Mouse (Mus musculus): ENCODE measurements around the gene Wdr81.
"Not testable (repeated sequence)": the region's sequence is repeated elsewhere in the genome, so short reads cannot be mapped to it uniquely, and the experiment has no call there.

The Wdr81 gene

DNA sequence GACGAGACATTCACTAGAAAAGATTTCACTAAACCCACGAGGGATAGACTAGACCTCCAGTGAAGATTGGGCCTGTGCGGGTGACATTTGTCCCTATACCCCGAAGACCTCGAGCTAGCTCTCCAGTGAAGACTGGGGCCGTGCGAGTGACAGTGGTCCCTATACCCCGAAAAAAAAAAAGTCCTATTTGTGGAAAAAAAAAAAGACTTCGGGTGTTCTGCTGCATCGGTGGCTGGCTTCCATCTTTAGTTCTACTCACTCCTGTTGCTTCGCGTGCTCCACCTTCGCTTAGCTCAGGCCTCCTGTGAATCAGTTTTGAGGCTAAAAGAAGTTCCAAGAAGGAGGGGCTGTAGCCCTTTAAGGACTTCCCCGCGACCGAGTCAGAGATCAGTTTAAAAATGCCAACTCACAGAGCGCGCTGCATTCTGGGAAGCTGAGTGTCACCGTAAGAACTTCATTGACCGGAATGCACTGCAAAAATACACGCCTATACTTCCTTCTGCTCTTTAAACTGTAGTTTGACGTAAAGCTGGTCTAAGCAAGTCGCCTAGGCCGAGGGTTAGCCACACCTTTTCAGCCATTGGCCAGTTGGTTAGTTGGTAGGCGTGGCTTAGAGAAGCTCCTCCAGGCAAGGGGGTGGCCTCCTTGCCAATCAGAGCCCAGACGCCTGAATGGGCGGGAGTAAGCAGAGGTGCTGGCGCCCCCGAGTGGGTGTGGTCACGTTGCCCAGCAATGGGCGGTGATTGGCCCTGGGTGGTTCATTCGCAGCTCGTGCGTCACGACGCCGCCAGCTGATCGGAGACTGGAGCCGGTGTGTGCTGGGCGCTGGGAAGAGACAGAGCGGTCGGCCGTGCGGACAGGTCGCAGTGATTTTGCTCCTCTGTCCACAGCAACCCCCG, 6.6 kb upstream of the Wdr81 start, which contains the start of gene Tlcd2:
Gene Tlcd2 (plus strand): TSS at position 872 of the 899 bp plus-strand sequence.
- DNase-seq (ENCODE audit: low spot score in 2 of 2): peak; percentile 99 to 100

DNA sequence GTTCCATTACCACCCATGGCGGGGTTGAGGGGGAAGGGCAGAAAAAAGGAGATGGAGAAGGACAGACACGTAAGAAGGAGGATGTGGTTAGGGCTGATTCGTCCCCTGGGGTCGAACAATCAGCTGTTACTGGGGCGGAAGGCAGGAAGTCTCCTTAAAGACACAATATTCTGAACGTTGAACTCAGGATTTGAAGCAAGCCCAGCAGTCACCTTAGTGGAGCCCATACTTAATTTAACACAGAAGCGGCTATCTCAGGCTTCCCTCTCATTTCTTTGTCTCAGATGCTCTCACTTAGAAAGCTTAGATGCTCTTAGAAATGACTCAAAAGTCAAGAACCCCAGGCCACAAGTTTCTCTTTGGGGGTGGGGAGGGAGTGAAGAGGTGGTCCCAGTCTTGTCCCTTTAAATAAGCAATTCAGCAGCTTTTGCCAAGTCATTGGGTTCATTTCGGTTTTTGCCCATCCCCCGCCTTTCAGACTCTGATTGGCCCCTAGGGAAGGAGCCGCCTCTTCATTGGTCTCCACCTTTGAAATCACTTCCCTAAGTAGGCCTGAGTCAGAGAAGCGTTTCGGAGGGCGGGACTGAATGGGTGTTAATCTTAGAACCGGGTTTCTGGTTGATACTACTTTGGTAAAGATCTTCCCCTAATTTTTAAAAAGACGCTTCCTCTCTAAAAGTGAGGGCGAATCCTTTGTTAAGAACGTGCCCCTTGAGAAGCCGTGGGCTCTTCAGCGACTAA, 5.8 kb upstream of the Wdr81 start:
- peak; percentile 85 to 91 for DNase-seq (ENCODE audit: low spot score in 2 of 2)

DNA sequence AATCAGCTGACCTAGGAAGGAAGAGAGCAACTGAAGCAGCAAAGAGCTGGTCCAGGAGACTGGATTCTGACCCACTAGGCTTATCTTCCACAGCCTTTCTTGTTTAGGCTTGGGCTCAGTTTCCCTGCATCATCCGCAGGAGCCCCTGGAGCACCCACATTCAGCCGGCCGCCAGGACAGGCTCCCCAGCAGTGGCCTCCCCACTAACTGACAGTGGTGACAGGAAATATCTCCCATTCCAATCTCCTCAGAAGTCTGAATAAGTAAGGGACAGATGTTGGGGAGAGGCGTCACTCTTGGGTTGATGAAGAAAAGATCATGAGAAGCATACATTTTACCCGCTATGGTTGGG, 5.2 kb upstream of the Wdr81 start:
- no peak for DNase-seq (ENCODE audit: low spot score in 2 of 2)

DNA sequence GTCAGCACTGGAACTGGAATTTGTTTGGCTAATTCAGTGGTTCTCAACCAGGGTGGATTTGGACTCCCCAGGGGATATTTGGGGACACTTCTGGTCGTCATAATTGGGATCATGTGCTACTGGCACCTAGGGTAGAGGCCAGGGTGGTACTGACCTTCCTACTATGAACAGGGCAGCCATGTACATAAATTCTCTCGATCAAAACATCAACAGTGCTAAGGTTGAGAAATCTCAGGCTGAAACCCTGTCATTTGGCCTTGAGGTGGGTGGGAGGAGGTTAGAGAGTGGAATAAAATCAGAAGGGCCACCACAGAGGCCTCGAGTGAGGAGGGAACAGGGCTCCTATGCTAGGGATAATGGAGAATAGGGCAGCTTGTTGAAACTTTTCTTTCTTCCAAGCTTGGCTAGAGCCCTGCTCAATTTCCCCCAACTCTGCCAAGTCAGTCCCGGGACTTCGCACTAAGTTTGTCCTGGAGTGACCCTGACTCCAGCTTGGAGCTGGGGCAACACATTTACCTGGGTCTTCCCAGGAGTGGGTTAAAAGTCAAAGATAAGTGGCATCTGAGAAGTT, 4.7 kb upstream of the Wdr81 start:
- no peak for DNase-seq (ENCODE audit: low spot score in 2 of 2)

DNA sequence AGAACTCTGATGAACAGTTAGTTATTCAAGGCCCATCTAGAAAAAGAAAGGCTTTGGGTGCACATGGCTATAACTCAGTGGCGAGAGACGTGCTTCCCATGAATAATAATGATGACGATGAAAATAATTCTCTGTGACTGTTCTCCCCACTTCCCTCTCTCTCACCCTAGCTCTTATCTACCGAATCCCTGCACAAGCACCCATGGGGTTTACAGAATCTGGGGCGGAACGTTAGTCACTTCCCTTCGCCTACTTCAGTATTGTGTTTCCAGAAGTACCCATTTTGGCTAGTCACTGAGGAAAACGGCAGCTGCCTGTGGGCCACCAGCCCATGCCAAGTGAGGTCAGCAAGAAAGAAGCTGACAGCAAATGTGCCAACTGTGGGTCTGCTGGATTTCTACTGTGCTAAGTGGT, 4.1 kb upstream of the Wdr81 start:
- DNase-seq (ENCODE audit: low spot score in 2 of 2): peak in 1 of 2 experiments; percentile 42

DNA sequence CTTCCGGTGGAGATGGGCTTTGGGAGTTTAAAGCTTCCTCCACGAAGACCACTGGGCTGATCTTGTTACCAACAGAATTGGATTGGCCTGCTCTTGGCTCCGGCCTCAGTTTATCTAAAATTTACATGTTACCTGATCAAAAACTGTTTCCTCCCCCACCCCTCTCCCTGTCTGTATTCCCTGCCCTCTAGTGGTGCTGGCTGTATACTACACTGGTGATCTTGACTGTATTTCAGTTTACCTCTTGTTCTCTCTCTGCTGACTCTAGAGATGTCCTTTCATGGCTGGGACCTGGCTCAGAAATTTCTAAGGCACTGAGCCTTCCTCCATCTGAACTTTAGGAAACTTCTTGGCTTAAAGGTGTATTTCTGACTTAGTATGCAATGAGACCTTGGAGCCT, 3.7 kb upstream of the Wdr81 start:
- DNase-seq (ENCODE audit: low spot score in 2 of 2): no peak

DNA sequence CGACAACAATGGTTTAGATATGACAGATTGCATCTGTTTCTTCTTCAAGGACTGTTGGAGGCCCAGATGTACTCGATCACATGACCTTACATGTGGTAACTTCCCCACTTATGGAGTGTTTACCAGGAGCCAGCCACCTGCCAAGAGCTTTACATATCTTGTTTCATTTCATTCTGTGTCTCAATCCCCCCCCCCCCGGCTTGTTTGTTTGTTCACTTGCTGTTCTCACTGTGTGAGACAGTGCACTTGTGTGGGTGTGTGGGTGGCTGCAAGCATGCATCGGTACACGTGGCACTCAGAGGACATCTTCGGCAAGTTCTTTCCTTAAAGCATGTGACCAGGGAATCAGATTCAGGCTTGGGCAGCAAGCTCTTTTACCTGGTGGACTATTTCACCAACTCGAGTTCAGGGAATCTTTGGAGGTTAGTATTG, 1.9 kb upstream of the Wdr81 start:
- DNase-seq (ENCODE audit: low spot score in 2 of 2): no peak

DNA sequence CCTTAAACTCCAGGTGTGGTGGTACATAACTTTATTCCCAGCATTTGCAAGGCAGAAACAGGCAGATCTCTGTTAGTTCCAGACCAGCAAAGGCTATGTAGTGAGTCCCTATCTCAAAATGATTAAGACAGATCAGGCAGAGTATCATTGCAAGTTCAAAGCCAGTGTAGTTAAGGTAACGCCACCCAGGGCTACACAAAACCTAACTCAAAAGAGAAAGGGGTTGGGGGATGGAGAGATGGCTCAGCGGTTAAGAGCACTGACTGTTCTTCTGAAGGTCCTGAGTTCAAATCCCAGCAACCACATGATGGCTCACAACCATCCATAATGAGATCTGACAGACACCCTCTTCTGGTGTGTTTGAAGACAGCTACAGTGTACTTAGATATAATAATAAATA, 1.5 kb upstream of the Wdr81 start:
- not testable (repeated sequence) for DNase-seq (ENCODE audit: low spot score in 2 of 2)

DNA sequence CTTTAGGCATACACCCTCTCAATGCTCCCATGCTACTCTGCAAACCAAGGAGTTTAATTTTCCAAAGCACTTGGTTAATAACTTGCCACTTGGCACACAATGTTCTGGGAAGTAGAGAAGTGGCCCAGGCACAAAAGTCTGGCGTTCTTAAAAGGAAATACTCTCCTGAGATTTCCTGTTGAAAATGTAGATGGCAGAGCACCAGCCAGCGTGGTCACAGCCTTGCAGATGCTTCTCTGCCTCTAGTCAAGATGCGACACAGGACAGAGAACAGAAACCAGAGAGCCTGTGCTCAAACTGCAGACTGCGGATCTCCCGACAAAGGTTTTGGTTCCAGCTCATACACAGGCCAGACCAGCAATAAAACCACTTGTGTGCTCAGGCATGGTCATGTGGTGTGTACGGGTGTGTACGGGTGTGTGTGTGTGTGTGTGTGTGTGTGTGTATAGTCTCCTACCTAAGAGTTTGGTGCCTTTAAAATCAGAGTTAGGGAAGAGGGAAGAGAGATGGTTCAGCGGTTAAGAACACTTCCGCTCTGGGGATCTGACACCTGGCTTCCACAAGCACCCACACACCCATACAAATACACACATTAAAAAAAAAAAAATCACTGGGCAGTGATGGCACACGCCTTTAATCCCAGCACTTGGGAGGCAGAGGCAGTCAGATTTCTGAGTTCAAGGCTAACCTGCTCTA, 672 bp upstream of the Wdr81 start:
- DNase-seq (ENCODE audit: low spot score in 2 of 2): no peak

DNA sequence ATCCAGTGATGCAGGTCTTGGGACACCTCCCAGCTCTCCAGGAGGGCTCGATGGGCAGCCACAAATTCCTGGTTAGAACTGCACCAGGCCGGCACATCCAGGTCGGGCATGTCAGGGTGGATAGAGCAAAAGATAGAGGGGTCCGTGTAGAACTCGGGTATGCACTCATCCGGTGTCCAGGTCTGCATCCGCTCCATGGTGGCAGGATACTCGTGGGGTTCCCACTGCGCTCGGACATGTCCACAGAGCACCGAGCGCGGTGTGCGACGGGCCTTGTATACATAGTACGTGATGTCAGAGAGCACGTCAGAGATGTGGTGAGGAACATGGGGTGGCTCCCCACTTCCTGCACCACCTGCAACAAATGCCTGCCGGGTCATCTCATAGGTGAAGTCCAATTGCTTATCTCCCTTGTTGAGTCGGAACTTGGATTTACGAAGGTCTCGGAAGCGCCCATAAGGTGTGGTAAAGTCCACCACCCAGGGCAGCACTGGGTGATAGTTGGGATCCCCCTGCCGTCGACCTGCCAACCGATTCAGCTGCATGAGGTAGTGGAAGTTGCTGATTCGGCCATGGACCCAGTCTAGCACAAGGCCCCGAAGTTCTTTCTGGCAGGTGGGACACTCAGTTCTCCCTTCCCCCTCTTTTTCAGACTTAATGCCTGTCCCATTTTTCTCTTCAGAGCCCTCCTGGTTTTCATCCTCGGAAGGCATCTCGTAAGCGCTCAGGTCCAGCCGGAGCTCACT, 1.5 kb downstream of the Wdr81 start:
- no peak for DNase-seq (ENCODE audit: low spot score in 2 of 2)

DNA sequence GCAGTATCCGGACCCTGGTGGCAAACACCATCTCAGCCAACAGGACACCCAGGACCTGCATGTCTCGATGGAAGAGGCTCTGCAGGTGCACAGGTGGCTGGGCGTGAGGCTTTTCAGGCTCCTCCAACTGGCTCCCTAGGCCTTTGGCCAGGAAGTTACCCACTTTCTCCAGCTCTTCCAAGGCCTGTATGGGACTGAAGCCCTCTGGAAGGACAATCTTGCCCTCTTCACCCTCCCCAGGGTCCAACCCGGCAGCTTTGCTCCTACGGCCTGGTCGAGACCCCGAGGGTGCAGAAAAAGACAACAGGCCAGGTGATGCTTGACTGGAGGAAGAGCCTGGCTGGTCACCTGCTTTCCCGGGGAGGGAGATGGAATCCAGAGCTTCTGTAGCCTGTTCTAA, 2.4 kb downstream of the Wdr81 start:
- DNase-seq (ENCODE audit: low spot score in 2 of 2): no peak

DNA sequence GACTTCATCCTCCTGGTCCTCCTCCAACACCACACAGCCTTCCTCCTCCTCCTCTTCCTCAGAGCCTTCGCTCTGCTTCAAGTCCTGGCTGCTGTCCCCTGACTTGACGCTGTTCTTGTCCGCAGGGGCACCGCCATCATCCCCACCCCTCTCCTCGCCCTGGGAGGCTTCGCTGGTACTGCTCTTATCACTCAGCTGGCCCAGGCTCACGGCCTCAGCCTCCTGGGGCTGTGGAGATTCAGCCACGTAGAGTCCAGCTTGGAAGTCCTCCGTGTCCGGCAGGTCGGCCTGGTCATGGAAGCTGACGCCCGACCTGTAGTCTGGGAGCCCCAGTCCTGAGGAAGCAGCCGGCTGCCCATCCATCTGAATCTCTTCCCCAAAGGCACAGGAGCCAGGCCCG, 3.6 kb downstream of the Wdr81 start:
- no peak for DNase-seq (ENCODE audit: low spot score in 2 of 2)

DNA sequence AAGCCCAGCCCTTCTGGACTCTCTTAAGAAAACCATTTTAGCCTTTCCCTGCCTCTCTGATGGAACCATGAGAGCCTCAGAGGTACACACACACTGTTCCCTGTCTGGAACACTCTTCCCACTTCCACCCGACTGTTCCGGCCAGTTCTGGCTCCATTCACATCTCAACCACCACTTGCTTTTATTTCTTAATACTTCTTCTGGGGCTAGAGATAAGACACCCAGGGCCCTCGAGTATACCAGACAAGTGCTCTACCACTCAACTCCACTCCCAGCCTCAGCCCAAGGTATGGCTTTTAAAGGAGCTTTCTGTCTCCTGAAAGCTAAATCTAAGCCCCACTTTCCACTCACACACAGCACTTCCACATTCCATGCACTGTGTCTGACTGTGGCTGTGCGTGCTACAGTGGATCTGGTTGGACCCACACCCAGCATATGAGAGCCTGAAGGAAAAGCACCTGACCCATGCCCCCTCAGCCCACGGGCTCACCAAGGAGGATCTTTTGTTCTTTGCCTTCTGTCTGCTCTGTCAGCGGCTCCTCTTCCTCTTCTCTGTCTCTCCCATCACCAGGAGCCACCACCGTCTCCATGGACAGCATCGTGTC, 4.1 kb downstream of the Wdr81 start:
- DNase-seq (ENCODE audit: low spot score in 2 of 2): no peak

DNA sequence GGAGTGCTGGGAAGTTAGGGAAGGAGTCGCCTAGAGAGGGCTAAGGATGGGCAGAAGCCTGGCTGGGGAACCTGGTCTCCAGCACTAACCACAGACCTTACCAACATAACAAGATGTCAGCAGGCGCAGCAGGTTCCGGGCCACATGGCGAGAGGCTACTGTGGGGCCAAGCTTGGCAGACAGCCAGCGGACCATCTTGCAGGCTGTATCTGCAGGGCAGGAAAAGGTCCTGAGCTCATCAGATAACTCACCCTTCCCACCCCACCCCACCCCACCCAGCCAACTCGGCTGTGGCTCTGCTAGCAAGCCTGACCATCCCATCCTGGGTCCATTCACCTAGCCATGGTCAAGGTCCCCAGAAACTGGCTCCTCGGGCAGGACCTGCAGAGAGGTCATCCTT, 4.8 kb downstream of the Wdr81 start:
- no peak for DNase-seq (ENCODE audit: low spot score in 2 of 2)

DNA sequence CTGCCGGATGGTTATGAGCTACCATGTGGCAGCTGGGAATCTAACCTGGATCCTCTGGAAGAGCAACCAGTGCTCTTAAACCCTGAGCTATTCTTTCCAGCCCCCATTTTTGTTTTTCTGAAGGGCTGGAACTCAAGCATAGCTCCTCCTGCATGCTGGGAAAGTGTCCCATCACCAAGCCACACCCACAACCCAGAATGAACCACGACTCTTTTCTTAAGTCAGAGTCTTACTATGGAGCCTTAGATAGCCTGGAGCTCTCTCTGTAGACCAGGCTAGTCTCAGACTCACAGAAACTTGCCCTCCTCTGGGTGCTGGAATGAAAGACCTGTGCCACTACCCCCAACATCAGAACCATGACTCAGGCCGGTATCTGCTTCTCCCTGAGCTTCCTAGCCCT, 5.9 kb downstream of the Wdr81 start:
- DNase-seq (ENCODE audit: low spot score in 2 of 2): no peak

DNA sequence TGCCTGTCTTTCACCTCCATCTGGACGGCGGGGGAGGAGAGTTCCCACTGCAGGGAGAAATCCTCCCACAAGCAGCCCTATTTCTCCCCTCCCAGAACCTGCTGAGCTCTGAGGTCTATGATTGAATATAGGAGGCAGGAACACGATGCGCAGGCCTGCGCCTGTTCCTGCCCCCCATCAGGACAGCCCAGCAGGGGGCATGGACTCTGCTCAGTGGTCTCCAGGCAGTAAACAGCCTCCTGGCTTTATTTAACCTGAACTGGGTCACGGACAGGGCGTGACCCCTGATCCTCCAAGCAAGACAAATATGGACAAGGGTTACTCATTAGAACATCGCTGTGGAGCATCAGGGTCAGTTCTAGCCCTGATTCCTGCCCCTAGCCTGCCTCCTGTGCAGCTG, 10.8 kb downstream of the Wdr81 start:
- no peak for DNase-seq (ENCODE audit: low spot score in 2 of 2)

DNA sequence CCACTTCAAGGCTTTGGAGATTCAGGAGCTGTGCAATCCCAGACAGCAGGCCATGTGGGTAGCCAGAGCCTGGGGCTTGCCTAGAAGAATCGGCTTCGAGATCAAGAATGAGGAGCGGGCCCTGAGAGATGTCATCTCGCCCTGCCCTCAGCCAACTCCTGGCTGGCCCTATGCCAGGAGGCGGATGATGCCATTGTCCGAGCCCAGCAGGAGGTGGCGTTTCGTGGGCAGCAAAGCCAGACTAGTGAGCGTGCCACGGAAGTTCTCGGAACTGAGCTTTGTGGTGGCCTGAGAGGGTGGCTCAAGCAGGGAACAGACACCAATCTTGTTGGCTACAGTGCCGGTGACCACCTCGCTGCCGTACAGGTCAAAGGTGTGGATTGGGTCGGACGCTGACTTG, 12.9 kb downstream of the Wdr81 start:
- no peak for DNase-seq (ENCODE audit: low spot score in 2 of 2)

DNA sequence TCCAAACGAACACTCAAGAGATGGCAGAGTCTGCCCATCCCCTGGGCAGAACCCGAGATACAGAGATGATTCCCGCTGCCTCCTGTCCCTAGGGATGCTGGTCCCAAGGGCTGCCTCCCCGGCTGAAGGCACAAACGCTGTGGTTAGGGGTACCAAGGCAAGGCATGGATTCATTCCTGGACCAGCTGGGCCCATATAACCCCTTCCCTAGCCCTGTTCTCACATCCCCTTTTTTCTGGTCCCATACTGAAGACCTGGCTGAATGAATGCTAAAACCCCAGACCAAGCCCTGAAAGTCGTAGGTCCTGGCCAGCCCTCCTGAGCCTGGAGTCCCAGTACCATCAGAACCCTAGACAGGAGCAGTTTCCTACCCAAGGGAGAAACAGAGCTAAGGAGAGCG, 13.5 kb downstream of the Wdr81 start:
- DNase-seq (ENCODE audit: low spot score in 2 of 2): no peak

DNA sequence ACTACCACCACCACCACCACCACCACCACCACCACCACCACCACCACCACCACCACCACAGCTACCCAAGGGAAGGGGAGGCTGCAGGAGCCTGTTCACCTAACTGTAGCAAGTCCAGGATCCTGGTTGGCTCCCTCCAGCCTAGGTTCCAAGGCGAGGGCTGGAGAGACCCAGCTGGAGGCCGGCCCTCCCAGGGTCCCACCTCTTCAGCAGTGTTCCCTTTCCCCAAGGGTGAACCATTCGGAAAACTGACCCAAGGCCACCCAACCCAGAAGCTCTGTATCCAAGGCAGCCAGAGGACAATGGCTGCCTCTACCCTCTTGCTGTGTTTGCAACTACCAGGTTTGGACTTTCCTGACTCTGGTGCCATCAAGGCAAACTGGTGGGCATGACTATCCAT, 14.6 kb downstream of the Wdr81 start:
- DNase-seq (ENCODE audit: low spot score in 2 of 2): no peak

DNA sequence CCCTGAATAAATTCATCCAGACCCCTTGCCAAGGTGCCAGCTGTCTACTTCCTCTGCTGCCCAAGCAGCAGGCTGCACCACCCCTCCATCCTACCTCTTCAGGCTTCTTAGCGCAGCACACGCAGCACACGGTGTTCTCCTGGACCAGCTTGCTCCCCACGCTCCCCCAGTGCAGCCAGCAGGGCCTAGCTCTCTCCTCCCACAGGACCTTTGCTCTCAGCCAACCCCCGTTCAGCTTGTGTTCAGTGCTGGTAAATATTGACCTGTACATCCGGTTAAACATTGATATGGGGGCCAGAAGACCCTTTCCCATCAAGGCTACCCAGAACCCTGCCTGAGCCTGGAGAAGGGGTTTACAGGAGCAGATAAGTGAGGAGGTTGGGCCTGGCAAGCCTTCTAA, 15.2 kb downstream of the Wdr81 start, which contains the start of gene Serpinf2:
Gene Serpinf2 (minus strand): TSS at position 229 of the 400 bp plus-strand sequence.
- no peak for DNase-seq (ENCODE audit: low spot score in 2 of 2)

DNA sequence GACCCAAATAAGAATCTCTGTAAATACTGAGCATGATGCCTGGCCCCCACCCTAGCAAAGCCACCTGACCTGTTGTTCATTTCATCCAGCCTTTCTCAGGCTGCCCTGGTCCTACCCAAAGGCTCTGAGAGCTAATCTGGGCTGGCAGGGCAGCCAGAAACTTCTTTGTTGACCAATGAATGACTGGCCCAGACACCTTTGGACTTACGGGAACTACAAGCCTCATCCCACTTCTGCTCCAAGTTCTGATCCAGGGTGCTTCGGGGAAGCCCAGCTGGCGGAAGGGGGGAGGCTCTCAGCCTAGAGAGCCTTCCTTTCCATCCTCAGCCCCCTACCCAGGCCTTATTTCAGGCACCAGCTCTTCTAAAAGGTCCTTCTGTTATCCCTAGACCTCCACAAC, 15.7 kb downstream of the Wdr81 start:
- DNase-seq (ENCODE audit: low spot score in 2 of 2): no peak
